Mouse (Mus musculus): Measurements from ENCODE around the gene Yif1b. TPM values are rescaled to one million over a fixed set of nuclear protein-coding genes. Genes with fewer than 3 reads are reported as not detected.
A peak's percentile ranks its signal among the peaks of the same experiment; 100 is the strongest.
"Not testable (repeated sequence)": the region's sequence is repeated elsewhere in the genome, so short reads cannot be mapped to it uniquely, and the experiment has no call there.

Gene Yif1b
- polyA plus RNA-seq, 1 experiment from 2014 or later = 73.4 TPM

GRCm38 (mm10) chr7:29224756-29225394 lies 13.3 kb upstream of the Yif1b start:
- Histone ChIP-seq H3K9me3 (replicated peaks) (peaks cover 3% of the 10 kb centered on the region), H3K36me3 (ENCODE audit: poor library complexity, severe bottlenecking) (no peaks in the 10 kb centered on the region), H3K9ac (no peak overlapping the region), H3K4me1 (peaks cover 9% of the 10 kb centered on the region), H3K27ac (no peak overlapping the region), H3K4me2 (peak overlapping the region; percentile 5; the same call in 1 of the 2 replicates), H3K27me3 (peaks cover 11% of the 10 kb centered on the region; the same call in 1 of the 2 replicates), H3K4me3 (no peak overlapping the region)
- ATAC-seq = no peak
- 14% methylated on average over 16 of the region's 16 CpGs for WGBS

GRCm38 (mm10) chr7:29225520-29225919 lies 12.6 kb upstream of the Yif1b start:
- no peak overlapping the region for H3K4me2 ChIP-seq
- H3K9me3 ChIP-seq (replicated peaks) = no peaks in the 10 kb centered on the region
- no peak overlapping the region for H3K27ac ChIP-seq
- H3K4me1 ChIP-seq = peaks cover 9% of the 10 kb centered on the region
- H3K4me3 ChIP-seq = no peak overlapping the region
- no peak for ATAC-seq
- no peaks in the 10 kb centered on the region for H3K36me3 ChIP-seq (ENCODE audit: poor library complexity, severe bottlenecking)
- H3K9ac ChIP-seq = no peak overlapping the region
- peaks cover 16% of the 10 kb centered on the region for H3K27me3 ChIP-seq
- 75% methylated on average over 13 of the region's 13 CpGs for WGBS

GRCm38 (mm10) chr7:29228202-29228601 lies 9.9 kb upstream of the Yif1b start:
- Histone ChIP-seq H3K4me1 (peaks cover 17% of the 10 kb centered on the region), H3K27ac (no peak overlapping the region), H3K4me2 (no peak overlapping the region), H3K9ac (no peak overlapping the region), H3K4me3 (no peak overlapping the region), H3K9me3 (replicated peaks) (no peaks in the 10 kb centered on the region), H3K36me3 (ENCODE audit: poor library complexity, severe bottlenecking) (no peaks in the 10 kb centered on the region), H3K27me3 (peaks cover 43% of the 10 kb centered on the region)
- WGBS = 82% methylated on average over 4 of the region's 4 CpGs
- ATAC-seq = no peak

- Histone ChIP-seq H3K9me3 (replicated peaks) (no peaks in the 10 kb centered on the region), H3K9ac (no peak overlapping the region), H3K27ac (no peak overlapping the region), H3K4me2 (no peak overlapping the region), H3K4me1 (peaks cover 8% of the 10 kb centered on the region), H3K27me3 (peaks cover 55% of the 10 kb centered on the region), H3K36me3 (ENCODE audit: poor library complexity, severe bottlenecking) (no peaks in the 10 kb centered on the region), H3K4me3 (no peak overlapping the region)
- WGBS = 17% methylated on average over 3 of the region's 3 CpGs
- no peak for ATAC-seq
These were observed 7.6 kb upstream of the Yif1b start for GRCm38 (mm10) chr7:29230560-29230959.

GRCm38 (mm10) chr7:29231517-29231916 lies 6.6 kb upstream of the Yif1b start:
- ATAC-seq = no peak
- no peak overlapping the region for H3K4me3 ChIP-seq
- H3K4me2 ChIP-seq = no peak overlapping the region
- H3K4me1 ChIP-seq = peaks cover 8% of the 10 kb centered on the region
- WGBS = 59% methylated on average over 3 of the region's 3 CpGs
- no peak overlapping the region for H3K9ac ChIP-seq
- no peaks in the 10 kb centered on the region for H3K9me3 ChIP-seq (replicated peaks)
- H3K36me3 ChIP-seq (ENCODE audit: poor library complexity, severe bottlenecking) = no peaks in the 10 kb centered on the region
- peaks cover 55% of the 10 kb centered on the region for H3K27me3 ChIP-seq
- no peak overlapping the region for H3K27ac ChIP-seq

GRCm38 (mm10) chr7:29232247-29233013 lies 5.7 kb upstream of the Yif1b start, which contains the start of gene Kcnk6:
Gene Kcnk6, minus strand, starts transcription at chr7:29232515.
- H3K9ac ChIP-seq = peak within 1 kb of the TSS; percentile 53
- no peaks in the 10 kb centered on the region for H3K9me3 ChIP-seq (replicated peaks)
- H3K4me1 ChIP-seq = peaks cover 8% of the 10 kb centered on the region
- ATAC-seq = peak; percentile 33; the same call in 1 of the 2 replicates
- peak within 1 kb of the TSS; percentile 87 for H3K4me2 ChIP-seq
- WGBS = 2% methylated on average over 56 of the region's 62 CpGs
- H3K27ac ChIP-seq = no peak within 1 kb of the TSS
- peak within 1 kb of the TSS; percentile 47 for H3K4me3 ChIP-seq
- H3K27me3 ChIP-seq = peaks cover 55% of the 10 kb centered on the region
- no peaks in the 10 kb centered on the region for H3K36me3 ChIP-seq (ENCODE audit: poor library complexity, severe bottlenecking)

GRCm38 (mm10) chr7:29233745-29234144 lies 4.4 kb upstream of the Yif1b start:
- H3K4me2 ChIP-seq = no peak overlapping the region
- no peaks in the 10 kb centered on the region for H3K9me3 ChIP-seq (replicated peaks)
- H3K9ac ChIP-seq = no peak overlapping the region
- ATAC-seq = no peak
- H3K27me3 ChIP-seq = peaks cover 55% of the 10 kb centered on the region
- H3K4me1 ChIP-seq = peaks cover 10% of the 10 kb centered on the region
- 78% methylated on average over 6 of the region's 6 CpGs for WGBS
- no peak overlapping the region for H3K27ac ChIP-seq
- no peak overlapping the region for H3K4me3 ChIP-seq
- H3K36me3 ChIP-seq (ENCODE audit: poor library complexity, severe bottlenecking) = no peaks in the 10 kb centered on the region

GRCm38 (mm10) chr7:29234661-29235060 lies 3.5 kb upstream of the Yif1b start:
- 82% methylated on average over 5 of the region's 5 CpGs for WGBS
- H3K9ac ChIP-seq = no peak overlapping the region
- H3K9me3 ChIP-seq (replicated peaks) = no peaks in the 10 kb centered on the region
- H3K4me3 ChIP-seq = no peak overlapping the region
- peaks cover 47% of the 10 kb centered on the region for H3K27me3 ChIP-seq
- no peak overlapping the region for H3K4me2 ChIP-seq
- ATAC-seq = no peak
- no peak overlapping the region for H3K27ac ChIP-seq
- no peaks in the 10 kb centered on the region for H3K36me3 ChIP-seq (ENCODE audit: poor library complexity, severe bottlenecking)
- peaks cover 20% of the 10 kb centered on the region for H3K4me1 ChIP-seq

GRCm38 (mm10) chr7:29236593-29236992 lies 1.5 kb upstream of the Yif1b start:
- no peak for ATAC-seq
- no peak overlapping the region for H3K4me3 ChIP-seq
- H3K4me2 ChIP-seq = no peak overlapping the region
- 89% methylated on average over 4 of the region's 4 CpGs for WGBS
- H3K4me1 ChIP-seq = peaks cover 22% of the 10 kb centered on the region
- no peaks in the 10 kb centered on the region for H3K36me3 ChIP-seq (ENCODE audit: poor library complexity, severe bottlenecking)
- H3K27ac ChIP-seq = no peak overlapping the region
- H3K27me3 ChIP-seq = peaks cover 29% of the 10 kb centered on the region
- H3K9ac ChIP-seq = no peak overlapping the region
- H3K9me3 ChIP-seq (replicated peaks) = no peaks in the 10 kb centered on the region

GRCm38 (mm10) chr7:29237596-29237995 lies 533 bp upstream of the Yif1b start:
- H3K9me3 ChIP-seq (replicated peaks); H3K36me3 ChIP-seq (ENCODE audit: poor library complexity, severe bottlenecking): not testable (repeated sequence)
- H3K4me2 ChIP-seq = peak overlapping the region; percentile 87
- peaks cover 14% of the 10 kb centered on the region for H3K4me1 ChIP-seq
- H3K27ac ChIP-seq = peak overlapping the region; percentile 81
- WGBS = 30% methylated on average over 6 of the region's 6 CpGs
- H3K27me3 ChIP-seq = peaks cover 19% of the 10 kb centered on the region
- peak; percentile 11 for ATAC-seq
- peak overlapping the region; percentile 64 for H3K4me3 ChIP-seq
- peak overlapping the region; percentile 61 for H3K9ac ChIP-seq

GRCm38 (mm10) chr7:29244732-29245416 lies 6.7 kb downstream of the Yif1b start:
- peaks cover 9% of the 10 kb centered on the region; the same call in 1 of the 2 replicates for H3K4me1 ChIP-seq
- H3K9me3 ChIP-seq (replicated peaks) = no peaks in the 10 kb centered on the region
- ATAC-seq = no peak
- no peak overlapping the region for H3K4me2 ChIP-seq
- peaks cover 24% of the 10 kb centered on the region for H3K36me3 ChIP-seq (ENCODE audit: poor library complexity, severe bottlenecking)
- no peak overlapping the region for H3K9ac ChIP-seq
- no peak overlapping the region for H3K27ac ChIP-seq
- H3K27me3 ChIP-seq = peaks cover 30% of the 10 kb centered on the region
- H3K4me3 ChIP-seq = no peak overlapping the region
- WGBS = 91% methylated on average over 7 of the region's 7 CpGs

GRCm38 (mm10) chr7:29246015-29246414 lies 7.9 kb downstream of the Yif1b start:
- Histone ChIP-seq H3K36me3 (ENCODE audit: poor library complexity, severe bottlenecking) (peaks cover 24% of the 10 kb centered on the region), H3K9ac (no peak overlapping the region), H3K27ac (no peak overlapping the region), H3K4me1 (peaks cover 9% of the 10 kb centered on the region; the same call in 1 of the 2 replicates), H3K4me3 (no peak overlapping the region), H3K27me3 (peaks cover 30% of the 10 kb centered on the region), H3K4me2 (no peak overlapping the region), H3K9me3 (replicated peaks) (no peaks in the 10 kb centered on the region)
- 86% methylated on average over 5 of the region's 5 CpGs for WGBS
- no peak for ATAC-seq

Data from forebrain, embryonic 13.5 days (tissue).